Mouse (Mus musculus): Measurements from ENCODE around the gene B4galnt3.

GRCm38 (mm10) chr6:120324295-120324927 lies 30.1 kb upstream of the B4galnt3 start:
- no peak for TF ChIP-seq USF1 (IDR thresholded peaks at IDR 0.05; ENCODE audit: low read depth)
- TF ChIP-seq POLR2A (IDR thresholded peaks at IDR 0.05; ENCODE audit: insufficient read length, low read depth) = no peak
- no peak for TF ChIP-seq MAX (IDR thresholded peaks at IDR 0.05; ENCODE audit: low read depth)
- TF ChIP-seq SRF (IDR thresholded peaks at IDR 0.05; ENCODE audit: control insufficient read depth, insufficient read length, low read depth) = no peak
- no peak for TF ChIP-seq CEBPB (IDR thresholded peaks at IDR 0.05; ENCODE audit: insufficient read depth, poor library complexity, severe bottlenecking)
- no peak for TF ChIP-seq TCF3 (IDR thresholded peaks at IDR 0.05; ENCODE audit: insufficient read length, low read depth)
- no peak for TF ChIP-seq TCF12 (IDR thresholded peaks at IDR 0.05; ENCODE audit: insufficient read depth, poor library complexity, severe bottlenecking)
- TF ChIP-seq MYOD1 (IDR thresholded peaks at IDR 0.05; ENCODE audit: control insufficient read depth in 1 of 3, insufficient read length in 2 of 3, low read depth in 2 of 3) = no peak
